Mouse (Mus musculus) thymus, postnatal 4 days (tissue): ENCODE data around the gene Mrps27.

ENCODE experiments used
- DNase-seq: peaks from one replicate; pipeline ENCODE4 v3.0.0; 2021

Mrps27 gene

DNA sequence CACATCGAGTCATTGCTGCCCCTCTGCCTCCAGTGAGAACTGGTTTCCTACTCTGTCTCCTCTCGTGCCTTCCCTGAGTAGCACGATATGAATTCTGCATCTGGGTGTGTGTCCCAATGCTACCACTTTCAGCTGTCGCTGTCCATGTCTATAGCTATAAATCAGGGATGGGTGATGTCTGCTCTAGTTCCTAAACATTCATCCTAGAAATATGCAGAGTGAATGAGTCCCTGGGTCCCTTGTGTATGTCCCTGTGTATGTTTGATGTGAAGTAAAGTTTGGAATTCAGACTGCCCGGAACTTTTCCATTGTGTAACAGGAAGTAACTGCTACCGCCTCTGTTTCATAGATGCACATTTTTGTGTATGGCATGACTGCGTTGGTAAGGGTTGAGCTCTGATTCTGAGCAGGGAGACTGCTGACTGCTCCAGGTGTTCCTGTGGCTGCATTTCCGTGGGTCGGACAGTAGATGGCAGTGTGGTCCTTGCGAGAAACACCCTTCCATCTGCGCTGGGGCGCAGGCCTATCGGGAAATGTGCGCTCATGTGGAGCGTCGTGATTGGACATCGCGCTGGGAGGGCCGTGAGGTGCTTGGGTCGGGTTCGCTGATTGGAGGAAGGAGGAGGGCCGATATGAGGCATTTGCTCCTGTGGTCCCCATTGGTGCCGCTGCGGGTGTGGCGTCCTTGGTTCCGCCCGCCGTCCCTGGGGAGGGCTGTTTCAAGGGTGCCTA, 8.3 kb downstream of the Mrps27 start:
- DNase-seq: peak; percentile 88

DNA sequence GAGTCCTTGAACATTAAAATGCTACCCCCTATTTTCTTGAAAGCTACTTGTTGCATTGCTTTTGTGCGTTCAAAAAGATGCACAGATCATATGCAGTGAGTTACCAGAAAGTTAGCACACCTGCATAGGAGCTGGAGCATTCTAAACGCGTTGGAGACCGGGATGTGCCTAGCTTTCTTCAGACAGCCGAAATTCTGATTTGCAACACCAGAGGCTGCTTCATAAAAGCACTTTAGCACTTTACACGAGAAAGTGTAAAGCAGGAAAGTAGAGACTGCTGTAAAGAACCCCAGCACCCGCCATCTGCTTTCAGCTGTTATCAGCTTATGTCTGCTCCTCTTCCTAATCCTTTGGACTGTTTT, 8.9 kb downstream of the Mrps27 start:
- DNase-seq: no peak

DNA sequence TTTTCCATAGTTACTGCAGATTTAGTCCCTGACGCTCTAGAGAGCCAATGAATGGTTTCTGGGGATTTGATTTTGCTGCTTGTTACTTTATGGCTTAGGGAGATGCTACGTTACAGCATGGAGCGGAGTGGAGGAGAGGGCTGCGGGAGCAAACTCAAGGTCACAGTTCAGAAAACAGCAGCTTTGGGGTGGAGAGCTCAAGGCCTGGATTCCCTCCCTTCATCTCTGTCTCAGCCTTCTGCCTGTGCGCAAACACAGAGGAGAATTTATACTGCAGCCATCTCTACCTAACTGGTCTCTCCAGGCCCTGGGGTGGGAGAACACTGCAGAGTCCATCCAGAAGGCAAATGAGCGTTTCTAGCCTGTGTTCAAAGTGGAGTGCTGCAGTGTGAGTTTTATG, 10.5 kb downstream of the Mrps27 start:
- DNase-seq: no peak

DNA sequence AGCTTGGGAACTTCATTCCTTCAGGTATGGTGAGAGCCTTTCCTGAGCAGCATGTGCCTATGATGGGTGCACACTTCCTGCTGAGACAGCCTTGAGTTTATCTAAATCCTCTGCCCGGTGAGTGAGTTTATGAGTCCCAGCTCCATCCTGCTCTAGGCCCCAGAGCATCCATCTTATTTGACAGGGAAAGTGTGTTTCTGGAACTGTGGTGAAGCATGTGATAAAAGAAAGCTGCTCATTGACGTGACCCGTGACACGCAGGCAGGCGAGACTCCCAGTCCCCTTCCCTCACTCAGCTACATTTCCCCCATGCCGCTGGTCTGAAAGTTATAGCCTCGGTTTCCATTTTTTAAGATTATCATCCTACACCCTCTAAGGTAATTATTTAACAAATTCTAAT, 11.3 kb downstream of the Mrps27 start:
- DNase-seq: no peak

DNA sequence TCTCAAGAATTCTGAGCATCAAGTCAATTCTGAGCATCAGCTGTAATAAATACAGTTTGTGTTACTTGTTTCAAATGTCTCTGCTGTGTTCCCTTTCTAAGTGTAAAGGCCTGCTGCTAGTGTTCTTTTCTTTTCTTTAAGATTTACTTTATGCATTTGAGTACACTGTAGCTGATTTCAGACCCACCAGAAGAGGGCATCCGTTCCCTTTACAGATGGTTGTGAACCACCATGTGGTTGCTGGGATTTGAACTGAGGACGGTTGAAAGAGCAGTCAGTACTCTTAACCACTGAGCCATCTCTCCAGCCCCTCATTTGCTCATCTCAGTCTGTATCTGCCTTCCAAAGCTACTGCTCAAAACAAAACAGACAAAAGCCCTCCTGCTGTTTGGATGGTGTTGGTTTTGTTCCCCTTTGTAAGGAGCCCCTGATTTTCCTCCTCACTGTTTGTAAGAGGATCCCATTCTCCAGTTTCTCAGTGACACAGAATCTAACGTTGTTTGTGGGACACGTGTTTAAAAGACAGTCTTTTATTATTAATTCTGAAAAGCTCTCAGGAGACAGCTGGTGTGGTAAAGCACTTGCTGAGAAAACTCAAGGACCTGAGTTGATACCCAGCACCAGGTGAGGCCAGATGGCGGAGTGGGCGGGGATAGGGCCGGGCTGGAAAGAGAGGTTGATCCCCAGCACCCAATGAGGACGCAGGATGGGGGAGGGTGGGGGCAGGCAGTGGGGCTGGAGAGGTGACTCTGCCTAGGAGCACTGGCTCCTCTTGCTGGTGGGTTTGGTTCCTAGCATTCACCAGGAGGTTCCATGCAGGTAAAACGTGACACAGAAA, 12.1 kb downstream of the Mrps27 start:
- DNase-seq: no peak

DNA sequence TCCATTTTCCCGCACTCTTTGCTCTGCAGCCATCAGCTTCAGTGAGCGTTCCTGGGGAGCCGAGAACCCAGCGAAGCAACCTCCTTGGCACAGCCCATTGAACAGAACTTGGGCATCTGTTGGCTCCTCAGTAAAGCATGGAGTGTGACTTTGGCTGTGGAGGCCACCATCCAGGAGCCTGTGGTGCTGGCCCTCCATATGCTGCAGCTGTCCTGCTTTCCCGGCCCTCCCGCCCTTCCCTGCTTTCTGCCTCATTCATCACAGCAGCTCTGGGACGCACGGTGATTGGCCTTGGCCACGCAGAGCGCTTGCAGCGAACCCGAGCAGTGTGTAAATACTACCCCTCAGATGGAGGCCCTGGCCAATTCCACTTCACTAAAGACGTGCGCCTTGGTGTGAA, 14.3 kb downstream of the Mrps27 start:
- DNase-seq: no peak

DNA sequence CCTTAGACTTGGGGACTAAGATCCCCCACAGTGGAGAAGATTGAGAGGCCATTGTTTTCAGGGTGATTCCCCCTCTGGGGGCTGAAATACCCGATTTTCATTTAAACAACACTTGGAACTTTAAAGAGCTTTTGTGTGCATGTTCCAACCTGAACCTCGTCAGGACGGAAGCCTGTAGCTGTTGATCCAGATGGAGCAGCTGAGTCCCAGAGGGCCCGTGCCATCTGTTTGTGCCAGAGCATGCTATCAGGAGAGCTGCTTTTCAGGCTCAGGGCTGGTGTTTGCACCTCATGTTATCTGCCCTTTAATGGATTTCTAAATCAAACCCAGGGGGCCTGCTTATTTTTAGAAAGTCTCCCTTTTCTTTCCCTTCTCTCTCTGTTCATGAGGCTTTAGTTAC, 19.3 kb downstream of the Mrps27 start:
- no peak for DNase-seq

DNA sequence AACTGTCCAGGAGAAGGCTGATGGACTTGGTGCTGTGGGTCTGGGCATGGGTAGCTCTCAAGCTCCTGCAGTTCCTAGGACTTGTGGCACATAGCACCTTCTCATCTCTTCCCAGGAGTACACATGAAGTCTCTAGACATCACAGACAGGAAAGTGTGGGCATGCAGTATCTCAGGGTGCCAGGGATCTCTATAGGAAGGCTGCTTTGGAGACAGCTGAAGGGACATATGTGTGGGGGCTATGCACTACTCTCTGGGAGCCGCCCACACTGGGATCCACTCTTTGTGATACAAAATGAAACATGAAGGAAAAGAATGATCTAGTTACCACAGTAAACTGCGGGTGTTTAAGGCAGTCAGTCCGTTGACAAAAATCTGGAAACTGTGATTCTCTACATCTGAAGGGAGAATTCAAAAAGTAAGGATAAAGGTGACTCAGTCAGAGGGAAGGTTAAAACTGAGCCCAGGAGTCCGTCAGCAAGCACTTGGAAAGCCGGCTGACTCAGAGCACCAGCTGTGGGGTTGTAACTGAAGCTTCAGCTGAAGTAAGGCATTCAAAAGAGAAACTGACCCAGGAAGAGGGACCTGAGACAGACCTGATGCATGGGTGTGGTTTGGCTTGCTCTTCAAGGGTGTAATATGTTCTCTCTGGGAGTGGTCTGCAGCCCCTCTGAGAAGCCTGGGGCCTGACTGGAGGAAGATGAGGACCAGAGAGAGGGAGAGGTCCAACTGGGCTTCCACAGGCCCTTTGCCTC, 22.0 kb downstream of the Mrps27 start:
- no peak for DNase-seq

DNA sequence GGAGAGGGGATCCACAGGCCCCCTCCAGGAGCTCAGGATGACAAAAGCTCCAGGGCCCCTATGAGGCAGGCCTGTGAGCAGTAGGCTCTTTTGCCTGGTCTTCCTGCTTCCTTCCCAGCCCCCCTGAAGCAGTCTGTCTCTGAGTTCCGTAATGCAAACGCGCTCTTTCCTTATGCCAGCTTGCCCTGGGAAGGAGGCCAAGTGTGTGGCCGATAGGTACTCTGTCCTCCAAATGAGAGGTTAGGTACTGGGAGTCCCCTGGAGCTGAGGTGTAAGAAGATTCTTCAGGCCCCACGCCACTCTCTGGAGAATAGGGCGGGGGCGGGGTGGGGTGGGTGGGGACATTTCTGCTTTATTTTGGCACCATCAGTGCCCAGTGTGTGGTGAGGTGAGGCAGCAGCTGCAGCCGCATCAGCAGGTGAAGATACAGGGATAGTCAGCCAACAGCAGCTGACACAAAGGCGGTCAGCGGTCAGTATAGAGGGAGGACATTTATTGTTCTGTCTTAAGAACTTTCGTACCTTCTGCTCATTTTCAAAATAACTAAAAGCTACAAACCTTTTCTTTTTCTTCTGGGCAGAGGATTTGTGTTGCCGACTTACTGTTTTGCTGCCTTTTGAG, 23.1 kb downstream of the Mrps27 start:
- DNase-seq: no peak

DNA sequence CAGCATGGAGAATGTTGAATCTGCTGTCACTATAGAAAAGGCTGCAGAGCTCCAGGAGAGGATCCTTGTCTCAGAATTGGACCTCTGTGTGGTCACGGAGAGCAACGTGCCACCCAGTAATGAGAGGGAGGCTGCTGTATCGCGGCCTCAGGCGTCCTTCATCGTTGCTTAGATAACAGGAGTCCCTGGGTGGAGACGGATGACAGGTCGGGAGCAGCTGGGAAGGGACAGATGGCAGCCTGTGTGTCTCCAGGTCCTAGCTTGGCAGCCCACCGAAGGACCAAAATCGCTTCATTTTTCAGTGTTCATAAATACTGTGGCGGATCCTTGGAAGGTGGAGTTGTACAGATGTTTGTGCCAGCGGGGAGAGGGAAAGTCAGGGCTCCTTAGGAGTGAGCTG, 24.5 kb downstream of the Mrps27 start:
- DNase-seq: no peak

DNA sequence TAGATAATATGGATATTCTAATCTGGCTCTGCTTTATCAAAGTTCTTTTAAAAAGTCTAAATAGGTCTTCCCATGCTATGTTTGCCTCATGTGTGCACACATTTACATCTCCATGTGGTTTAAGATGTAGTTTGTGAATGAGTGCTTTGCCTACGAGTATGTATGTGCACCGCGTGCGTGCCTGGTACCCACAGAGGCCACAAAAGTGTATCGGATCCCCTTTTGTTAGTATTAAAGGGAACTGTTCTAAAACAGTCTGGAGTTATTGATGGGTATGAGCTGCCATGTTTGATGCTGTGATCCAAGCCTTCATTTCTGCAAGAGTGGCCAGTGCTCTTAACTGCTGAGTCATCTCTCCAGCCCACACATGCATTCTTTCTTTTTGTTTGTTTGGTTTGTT, 26.7 kb downstream of the Mrps27 start:
- DNase-seq: no peak

DNA sequence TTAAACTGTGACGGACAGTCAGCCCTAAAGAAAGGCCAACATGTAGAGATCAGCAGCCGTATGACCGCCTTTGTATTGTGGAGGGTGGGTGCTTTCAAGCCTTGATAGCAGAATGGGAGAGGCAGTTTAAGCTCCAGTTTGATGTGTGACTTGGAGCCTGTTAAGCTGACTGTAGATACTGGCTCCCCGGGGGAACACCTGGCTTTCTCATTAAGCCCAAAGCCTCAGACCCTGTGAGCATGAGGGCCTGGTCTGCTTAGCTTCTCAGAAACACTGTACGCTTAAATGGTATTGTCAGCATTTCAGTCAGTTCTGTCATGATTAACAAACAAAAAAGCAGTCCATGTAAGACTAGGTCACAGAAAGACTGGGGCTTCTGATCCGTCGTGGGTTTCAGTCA, 29.1 kb downstream of the Mrps27 start:
- no peak for DNase-seq

DNA sequence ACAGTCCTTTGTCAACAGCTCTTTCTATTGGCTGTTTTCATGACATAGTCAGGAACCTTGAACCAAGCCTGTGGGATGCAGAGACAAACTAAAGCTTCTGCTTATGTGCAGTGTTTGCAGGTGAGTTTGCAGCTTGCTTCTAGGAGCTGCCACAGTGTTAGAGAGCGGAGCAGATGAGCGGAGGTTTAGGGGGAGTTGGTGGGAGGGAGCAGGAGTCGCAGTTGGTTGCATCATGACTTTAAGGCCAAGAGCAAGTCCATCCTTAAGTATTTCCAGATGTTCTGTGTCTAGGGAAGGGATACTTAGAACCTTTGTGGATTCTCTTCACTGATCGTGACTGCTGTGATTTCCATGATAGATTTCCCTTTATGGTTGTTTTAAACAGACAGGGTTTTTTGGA, 29.6 kb downstream of the Mrps27 start:
- no peak for DNase-seq

DNA sequence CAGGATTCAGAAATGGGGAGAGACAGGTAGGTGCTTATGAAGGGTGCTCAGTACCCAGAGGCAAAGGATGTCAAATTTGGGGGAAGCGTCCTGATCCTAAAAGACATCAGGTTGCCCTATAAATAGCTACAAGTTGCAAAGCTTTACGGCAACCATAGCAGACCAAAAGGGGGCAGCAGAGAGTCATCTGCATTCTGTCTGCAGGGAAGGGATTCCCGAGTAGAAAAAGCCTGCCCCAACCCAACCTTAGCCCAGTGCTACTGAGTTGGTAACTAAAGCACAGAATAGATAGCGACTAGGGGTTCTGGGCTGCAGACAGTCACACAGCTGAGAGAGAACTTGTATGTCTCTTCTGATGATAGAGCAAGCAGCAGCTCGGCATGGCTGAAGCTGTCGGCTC, 31.0 kb downstream of the Mrps27 start:
- DNase-seq: peak; percentile 81

DNA sequence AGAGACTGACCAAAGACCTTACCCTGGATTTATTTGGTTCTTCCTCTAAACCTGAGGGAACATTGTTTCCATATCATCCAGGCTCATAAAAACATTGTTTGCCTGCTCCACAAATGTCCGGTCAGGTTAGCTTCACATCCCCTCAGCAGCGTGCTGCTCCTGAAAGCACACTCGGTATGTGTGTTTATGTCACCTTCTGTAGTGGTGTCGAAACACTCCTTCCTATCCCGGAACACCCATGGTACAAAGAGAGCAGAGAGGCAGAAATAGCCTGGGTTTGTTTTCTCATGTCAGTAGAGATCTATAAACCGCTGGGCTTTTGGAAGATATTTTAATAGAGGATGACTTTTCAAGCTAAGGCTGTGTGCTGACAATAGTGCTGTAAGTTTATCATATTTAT, 32.5 kb downstream of the Mrps27 start:
- DNase-seq: no peak

DNA sequence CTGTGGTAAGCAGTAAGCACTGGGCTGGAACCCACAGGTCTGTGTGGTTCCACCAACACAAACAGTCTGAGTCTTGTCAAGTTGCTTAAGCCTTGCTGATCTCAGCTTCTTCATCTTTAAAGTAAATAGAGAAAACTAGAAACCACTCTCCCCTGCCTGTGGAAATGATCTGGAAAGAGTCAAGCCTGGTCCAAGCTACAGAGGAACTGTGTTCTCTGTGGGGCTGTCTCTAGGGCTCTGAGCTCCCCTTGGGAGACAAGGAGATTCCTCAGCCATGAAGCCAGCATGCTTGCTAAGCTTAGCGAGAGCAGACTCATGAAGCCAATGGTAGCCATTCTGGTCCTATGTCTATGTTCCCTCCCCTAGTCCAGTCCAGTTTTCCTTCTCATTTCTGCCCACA, 33.6 kb downstream of the Mrps27 start:
- DNase-seq: no peak

DNA sequence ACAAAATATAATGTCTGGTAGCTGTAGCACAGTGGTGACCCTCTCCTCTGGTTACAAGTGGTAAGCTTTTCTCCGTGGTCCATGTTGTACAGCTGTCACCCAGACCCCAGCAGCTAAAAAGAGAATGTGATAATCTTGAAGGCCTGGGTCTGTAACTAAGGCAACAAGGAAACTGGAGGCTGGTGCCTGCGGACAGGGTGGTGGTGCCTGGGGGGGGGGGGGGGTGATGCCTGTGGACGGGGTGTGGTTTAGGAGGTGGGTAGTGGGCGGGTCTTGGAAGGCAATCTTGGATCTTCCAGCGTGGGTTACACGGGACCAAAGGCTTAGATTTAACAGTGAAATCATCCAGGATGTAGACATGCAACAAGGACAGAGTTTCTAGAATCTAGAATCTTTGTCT, 37.8 kb downstream of the Mrps27 start:
- DNase-seq: no peak

DNA sequence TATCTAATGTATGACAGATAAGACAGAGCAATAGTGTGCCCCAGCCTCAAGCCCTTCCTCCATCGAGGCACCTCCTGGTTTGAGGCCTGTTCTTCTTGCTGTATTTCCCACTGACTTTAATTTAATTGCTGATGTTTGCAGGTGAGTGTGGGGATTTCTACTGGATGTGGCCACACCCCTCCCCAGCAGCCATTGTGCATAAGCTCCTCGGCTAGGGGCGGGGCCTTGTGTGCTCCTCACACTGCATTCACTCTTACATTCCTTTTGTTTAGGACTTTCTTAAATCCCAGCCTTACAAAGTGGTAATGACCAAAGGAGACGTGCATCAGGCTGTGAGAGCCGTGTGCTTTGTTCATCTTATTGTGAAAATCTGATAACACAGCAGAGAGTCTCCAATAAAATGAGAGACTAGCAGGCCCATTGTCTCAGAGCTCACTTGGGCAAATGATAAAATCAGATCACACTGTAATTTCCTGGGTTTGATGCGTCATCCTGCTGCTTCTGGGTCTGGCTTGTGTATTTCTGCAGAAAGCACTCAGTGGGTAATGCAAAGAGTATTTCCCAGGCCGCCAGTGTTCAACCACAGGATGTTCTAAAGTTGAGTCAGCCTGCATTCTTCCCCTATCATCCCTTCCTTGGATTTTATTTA, 40.1 kb downstream of the Mrps27 start:
- DNase-seq: no peak

DNA sequence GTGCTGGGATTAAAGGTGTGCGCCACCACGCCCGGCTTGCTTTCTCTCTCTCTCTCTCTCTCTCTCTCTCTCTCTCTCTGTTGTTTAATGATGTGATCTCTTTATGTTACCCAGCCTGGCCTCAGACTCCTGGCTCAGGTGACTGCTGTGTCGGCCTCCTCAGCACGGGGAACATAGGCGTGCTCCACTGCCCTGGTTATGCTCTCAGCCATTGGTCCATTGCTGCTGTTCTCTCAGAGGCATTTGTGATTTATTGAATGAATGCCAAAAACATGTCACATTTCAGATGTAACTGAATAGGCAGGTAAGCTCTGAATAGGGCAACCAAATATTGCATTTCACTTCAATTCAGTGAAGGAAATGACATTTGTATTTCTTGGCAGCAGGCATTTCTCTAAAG, 41.3 kb downstream of the Mrps27 start:
- no peak for DNase-seq

DNA sequence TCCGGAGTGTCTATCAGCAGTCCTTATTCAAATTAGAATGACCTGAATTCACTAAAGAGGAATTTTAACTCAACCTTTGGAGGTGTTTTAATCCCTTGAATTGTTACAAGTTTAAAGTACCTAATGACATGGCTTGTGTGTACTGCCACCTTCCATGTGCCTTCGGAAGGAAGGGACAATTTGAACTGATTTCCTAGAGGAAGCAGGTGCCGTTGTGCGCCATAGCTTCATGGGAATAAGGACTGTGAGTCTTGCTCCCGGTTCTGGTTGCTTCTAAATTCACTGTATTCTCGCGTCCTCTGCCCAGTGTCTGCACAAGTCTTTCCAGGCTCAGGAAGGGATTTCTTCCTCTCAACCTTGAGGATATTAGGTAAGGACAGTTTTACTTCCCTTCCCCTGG, 41.8 kb downstream of the Mrps27 start:
- DNase-seq: no peak

DNA sequence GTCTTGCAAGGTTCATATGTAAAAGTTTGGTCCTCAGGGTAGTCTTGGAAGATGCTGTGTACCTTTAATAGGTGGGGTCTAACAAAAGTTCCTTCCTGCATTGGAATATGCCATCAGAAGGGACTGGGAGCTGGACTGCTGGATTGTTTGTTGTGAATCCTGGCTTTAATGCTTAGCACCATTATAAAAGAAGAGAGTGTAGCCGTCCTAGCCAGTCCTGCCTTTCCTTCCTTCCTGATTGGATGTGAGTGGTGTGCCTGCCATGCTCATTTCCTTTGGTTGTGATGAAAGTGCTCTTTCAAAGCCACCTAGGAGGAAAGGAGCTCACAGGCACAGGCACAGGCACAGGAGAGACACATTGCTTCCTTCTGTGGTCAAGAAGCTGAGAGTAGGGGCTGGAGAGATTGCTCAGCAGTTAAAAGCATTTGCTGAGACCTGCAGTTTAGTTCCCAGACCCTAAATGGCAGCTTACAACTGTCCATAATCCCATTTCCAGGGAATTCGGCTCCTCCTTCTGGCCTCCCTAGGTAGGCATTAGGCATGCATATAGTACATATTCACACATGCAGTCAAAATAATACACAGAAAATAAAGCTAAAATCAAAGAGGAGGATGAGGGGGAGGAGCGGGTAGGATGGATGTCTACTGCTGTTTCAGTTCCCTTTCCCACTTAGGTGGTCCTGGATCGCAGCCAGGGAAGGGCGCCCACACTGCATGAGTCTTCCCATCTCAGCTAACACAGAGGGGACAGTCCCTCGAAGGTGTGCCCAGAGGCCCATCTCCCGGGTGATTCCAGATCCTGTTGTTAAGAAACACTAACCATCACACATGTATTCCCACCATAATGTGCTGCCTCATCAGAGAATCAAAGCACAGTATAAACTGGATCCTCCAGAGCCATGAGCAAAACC, 43.6 kb downstream of the Mrps27 start:
- DNase-seq: no peak

DNA sequence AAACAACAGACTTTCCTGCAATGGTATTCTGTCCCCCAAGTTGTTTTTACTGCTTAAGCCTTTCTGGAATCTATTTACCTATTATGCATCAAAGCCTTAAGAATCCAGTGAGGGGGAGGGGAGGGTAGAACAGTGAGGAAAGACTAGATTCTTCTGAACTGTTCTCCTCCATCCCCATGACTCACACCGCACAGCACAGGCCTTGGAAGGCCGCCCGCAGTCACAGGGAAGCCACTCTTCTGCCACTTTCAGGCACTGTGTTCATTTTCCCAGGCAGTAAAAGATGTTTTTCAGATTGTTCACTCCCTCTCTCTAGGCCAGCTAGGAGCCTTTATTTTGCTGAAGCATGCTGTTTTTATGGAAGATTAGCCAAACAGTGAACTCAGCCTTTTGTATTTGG, 46.8 kb downstream of the Mrps27 start:
- DNase-seq: no peak
